Mouse (Mus musculus) hindbrain, embryonic 12.5 days (tissue): ENCODE measurements around the gene Grifin. TPM values are rescaled to one million over a fixed set of nuclear protein-coding genes. Genes with fewer than 3 reads are reported as not detected.
A peak's percentile ranks its signal among the peaks of the same experiment; 100 is the strongest.

ENCODE experiments used
- ATAC-seq: fragments of 200-750 bp; cut with Nextera tagmentation; 2 replicates; pipeline ENCODE4 v1.8.0; 2017; ENCODE audit warnings: moderate TSS enrichment; ENCODE audit not compliant: low FRiP score
- H3K27ac ChIP-seq: fragments of 300-500 bp; sonication (generic); 2 replicates; pipeline ENCODE4 v1.5.1; 2016; ENCODE audit warnings: mild to moderate bottlenecking
- H3K27me3 ChIP-seq: fragments of 300-500 bp; sonication (generic); 2 replicates; pipeline ENCODE4 v1.6.1; 2016; ENCODE audit warnings: mild to moderate bottlenecking
- H3K36me3 ChIP-seq: fragments of 300-500 bp; sonication (generic); 2 replicates; pipeline ENCODE4 v1.6.1; 2016; ENCODE audit warnings: mild to moderate bottlenecking
- H3K4me1 ChIP-seq: fragments of 300-500 bp; sonication (generic); 2 replicates; pipeline ENCODE4 v1.6.1; 2016
- H3K4me2 ChIP-seq: fragments of 300-500 bp; sonication (generic); replicated peaks from 2 replicates; pipeline ENCODE4 v1.6.1; 2016; ENCODE audit warnings: mild to moderate bottlenecking
- H3K4me3 ChIP-seq: fragments of 300-500 bp; sonication (generic); 2 replicates; pipeline ENCODE4 v1.5.1; 2016; ENCODE audit warnings: mild to moderate bottlenecking
- H3K9ac ChIP-seq: fragments of 300-500 bp; sonication (generic); 2 replicates; pipeline ENCODE4 v1.6.1; 2016; ENCODE audit warnings: mild to moderate bottlenecking, moderate library complexity
- H3K9me3 ChIP-seq: fragments of 300-500 bp; sonication (generic); replicated peaks from 2 replicates; pipeline ENCODE4 v1.6.1; 2016; ENCODE audit warnings: mild to moderate bottlenecking
- WGBS: fragments of 180-500 bp; shearing (Covaris S2); methylation state at CpG from one replicate; pipeline ENCODE4 v1.1.7; 2016; 5-methylcytosine and 5-hydroxymethylcytosine counted together
- polyA plus RNA-seq: library from polyadenylated mRNA; unstranded; fragments of >200 nt; fragmentation: Nextera tagmentation; extraction: Ambion mirVana; gene quantifications from 2 replicates; pipeline ENCODE4 v1.2.1, GENCODE M21; 2016

Gene Grifin
- polyA plus RNA-seq, 1 experiment from 2014 or later: not detected

DNA sequence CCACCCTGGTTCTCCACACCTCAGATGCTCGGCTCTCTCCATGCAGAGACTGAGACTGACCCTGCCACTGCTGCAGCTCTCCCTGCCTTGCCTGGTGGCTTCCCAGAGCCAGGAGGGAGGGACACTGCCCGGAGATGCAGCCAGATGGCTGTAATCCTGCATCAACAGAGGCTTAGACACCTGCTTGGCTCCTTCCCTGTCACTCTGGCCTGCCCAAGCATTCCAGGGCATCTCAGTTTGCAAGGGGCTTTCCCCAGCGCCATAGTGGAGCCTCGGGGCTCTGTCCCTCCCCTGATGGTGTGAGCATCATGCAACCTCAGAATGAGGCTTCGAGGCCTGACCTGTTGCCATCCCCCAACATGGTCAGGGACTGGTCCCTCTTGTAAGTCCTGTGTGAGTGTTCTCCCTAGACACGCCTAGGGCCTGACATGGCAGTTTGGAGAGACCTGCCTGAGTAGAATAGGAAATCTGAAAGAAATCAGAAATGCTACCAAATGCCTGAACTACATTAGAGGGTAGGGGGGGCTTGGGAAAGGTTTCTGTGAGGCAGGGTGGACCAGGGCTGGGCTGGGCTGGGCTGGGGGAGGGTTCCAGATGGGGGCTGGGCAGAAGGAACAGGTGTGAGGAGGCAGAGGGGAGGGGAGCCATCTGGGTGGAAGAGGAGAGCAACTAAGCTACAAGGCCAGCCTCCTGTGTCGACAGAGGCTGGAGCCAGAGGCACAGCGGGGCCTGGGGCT is 18.3 kb upstream of the Grifin start:
- peak; percentile 38 for ATAC-seq
- H3K27ac ChIP-seq: peak overlapping the region; percentile 86
- no peaks in the 10 kb centered on the region for H3K27me3 ChIP-seq
- WGBS: 16% methylated on average over 8 of the region's 8 CpGs
- no peaks in the 10 kb centered on the region for H3K36me3 ChIP-seq
- no peaks in the 10 kb centered on the region for H3K9me3 ChIP-seq
- H3K4me1 ChIP-seq: peaks cover 65% of the 10 kb centered on the region
- H3K4me2 ChIP-seq: 0 out of 2 replicates have a peak overlapping the region, but pooled peaks have one; percentile 19
- H3K9ac ChIP-seq: peak overlapping the region; percentile 5; the same call in 1 of the 2 replicates
- no peak overlapping the region for H3K4me3 ChIP-seq

DNA sequence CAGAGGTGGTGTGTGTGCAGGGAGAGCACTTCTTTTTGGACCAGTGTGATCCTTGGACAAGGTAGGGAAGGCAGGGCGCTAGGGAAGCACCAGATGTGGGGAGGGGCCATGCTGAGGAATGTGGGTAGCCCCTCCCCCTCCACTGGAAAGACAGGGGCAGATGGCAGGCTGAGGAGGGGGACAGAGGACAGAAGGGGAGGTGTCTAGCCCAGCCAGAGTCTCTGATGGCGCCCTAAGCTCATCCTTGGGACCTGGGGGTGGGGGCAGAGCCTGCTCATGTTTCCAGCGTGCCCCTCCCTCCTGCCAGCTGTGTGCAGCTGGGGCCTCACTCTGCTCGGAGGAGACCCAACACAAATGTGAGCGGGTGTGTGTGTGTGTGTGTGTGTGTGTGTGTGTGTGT is 16.7 kb upstream of the Grifin start:
- peaks cover 63% of the 10 kb centered on the region for H3K4me1 ChIP-seq
- H3K9me3 ChIP-seq: no peaks in the 10 kb centered on the region
- peak overlapping the region; percentile 40; the same call in 1 of the 2 replicates for H3K27ac ChIP-seq
- no peak for ATAC-seq
- WGBS: 3% methylated on average over 5 of the region's 5 CpGs
- H3K4me3 ChIP-seq: no peak overlapping the region
- no peak overlapping the region for H3K9ac ChIP-seq
- no peaks in the 10 kb centered on the region for H3K27me3 ChIP-seq
- H3K4me2 ChIP-seq: peak overlapping the region; percentile 18; the same call in 1 of the 2 replicates
- H3K36me3 ChIP-seq: no peaks in the 10 kb centered on the region

DNA sequence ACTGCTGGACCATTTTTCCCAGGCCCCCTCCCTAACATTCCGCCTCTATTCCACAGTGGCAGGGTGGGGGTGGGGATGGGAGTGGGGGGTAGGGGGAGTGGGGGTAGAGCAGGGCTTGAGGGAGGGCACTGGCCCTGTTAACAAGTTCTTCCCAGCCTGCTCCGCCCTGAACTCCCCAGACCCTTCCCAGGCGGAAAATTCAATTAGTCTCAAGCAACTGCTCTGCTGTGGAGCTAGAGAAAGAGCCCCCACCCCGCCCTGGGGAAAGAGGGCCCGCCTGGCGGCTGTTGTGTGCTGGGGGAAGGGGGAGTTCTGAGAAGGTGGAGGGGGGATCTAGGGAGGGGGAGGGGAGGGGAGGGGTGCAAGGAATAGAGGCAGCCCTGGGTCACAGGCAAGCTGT is 14.9 kb upstream of the Grifin start:
- peak; percentile 73 for ATAC-seq

DNA sequence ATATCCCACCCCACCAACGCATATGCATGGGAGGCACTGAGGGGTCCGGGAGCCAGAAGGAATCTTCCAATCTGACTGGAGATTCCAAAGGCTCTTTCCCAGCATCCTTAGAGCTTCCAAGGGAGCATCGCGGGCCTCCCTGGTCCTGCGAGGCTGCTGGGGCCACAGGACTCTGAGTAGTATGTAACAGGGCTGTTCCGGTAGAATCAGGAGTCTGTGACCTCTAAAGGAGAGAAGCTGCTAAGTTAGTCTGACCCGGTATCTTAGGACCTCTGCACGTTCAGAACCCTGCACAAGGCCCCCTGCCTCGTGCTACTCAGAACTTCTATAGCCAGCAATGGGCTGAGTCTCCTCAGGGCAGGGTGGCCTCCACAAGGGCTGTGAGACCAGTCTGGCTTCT is 14.3 kb upstream of the Grifin start:
- H3K9ac ChIP-seq: no peak overlapping the region
- 25% methylated on average over 9 of the region's 9 CpGs for WGBS
- ATAC-seq: no peak
- H3K27ac ChIP-seq: peak overlapping the region; percentile 55
- peak overlapping the region; percentile 4; the same call in 1 of the 2 replicates for H3K4me2 ChIP-seq
- H3K36me3 ChIP-seq: no peaks in the 10 kb centered on the region
- no peaks in the 10 kb centered on the region for H3K9me3 ChIP-seq
- peaks cover 53% of the 10 kb centered on the region for H3K4me1 ChIP-seq
- H3K4me3 ChIP-seq: no peak overlapping the region
- H3K27me3 ChIP-seq: no peaks in the 10 kb centered on the region

More for the DNA sequence above, 14.9 kb upstream of the Grifin start:
- H3K9me3 ChIP-seq: no peaks in the 10 kb centered on the region
- no peaks in the 10 kb centered on the region for H3K27me3 ChIP-seq
- H3K9ac ChIP-seq: no peak overlapping the region
- peaks cover 58% of the 10 kb centered on the region for H3K4me1 ChIP-seq
- peak overlapping the region; percentile 4; the same call in 1 of the 2 replicates for H3K4me2 ChIP-seq
- no peak overlapping the region for H3K4me3 ChIP-seq
- H3K36me3 ChIP-seq: no peaks in the 10 kb centered on the region
- 4% methylated on average over 6 of the region's 6 CpGs for WGBS
- H3K27ac ChIP-seq: peak overlapping the region; percentile 55

DNA sequence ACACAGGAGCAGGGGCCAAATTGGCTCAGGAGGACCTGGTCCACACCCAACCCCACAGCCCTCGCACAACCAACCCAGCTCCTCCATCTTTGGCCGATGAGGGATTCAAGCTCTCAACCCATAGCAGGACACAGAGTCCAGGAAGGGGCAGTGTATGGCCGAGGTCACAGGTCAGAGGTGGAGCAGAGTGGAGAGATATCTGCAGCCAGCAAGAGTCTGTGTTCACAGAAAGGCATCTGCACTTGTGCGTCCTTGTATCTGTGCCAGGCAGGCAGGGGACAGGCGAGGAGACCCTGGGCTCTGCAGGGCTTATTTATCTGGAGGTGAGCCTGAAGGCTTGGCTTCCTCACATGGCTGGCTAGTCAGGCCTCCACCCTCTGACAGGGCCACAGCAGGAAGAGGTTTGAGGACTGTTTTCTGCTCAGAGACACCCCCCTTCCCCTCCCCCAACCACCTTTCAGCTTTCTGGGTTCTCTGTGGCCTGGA is 10.6 kb upstream of the Grifin start:
- no peaks in the 10 kb centered on the region for H3K36me3 ChIP-seq
- no peak overlapping the region for H3K4me2 ChIP-seq
- no peak overlapping the region for H3K27ac ChIP-seq
- no peaks in the 10 kb centered on the region for H3K27me3 ChIP-seq
- H3K9me3 ChIP-seq: no peaks in the 10 kb centered on the region
- WGBS: 57% methylated on average over 5 of the region's 5 CpGs
- no peak overlapping the region for H3K9ac ChIP-seq
- peaks cover 26% of the 10 kb centered on the region for H3K4me1 ChIP-seq
- ATAC-seq: no peak
- H3K4me3 ChIP-seq: no peak overlapping the region

DNA sequence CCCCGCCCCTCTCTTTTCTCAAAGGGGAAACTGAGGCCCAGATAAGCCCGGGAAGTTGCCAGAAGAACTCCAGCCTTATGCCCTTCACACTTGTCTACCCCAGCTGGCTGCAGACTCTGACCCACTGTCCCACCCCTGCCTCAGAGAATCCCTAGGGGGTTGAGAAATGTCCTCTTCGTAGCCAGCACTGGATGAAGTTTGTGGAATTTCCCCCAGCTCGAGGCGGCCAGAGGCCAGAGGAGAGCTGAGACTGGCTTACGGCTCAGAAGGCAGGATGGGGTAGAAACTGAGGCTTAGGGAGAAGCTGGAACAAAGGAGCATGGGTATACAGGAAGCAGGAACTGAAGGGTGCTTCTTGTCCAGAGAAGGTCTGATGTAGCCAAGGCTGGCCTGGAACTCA is 7.7 kb upstream of the Grifin start:
- WGBS: 70% methylated on average over 6 of the region's 6 CpGs
- H3K4me2 ChIP-seq: no peak overlapping the region
- no peak overlapping the region for H3K9ac ChIP-seq
- no peak overlapping the region for H3K4me3 ChIP-seq
- H3K36me3 ChIP-seq: no peaks in the 10 kb centered on the region
- H3K27ac ChIP-seq: no peak overlapping the region
- H3K4me1 ChIP-seq: peaks cover 9% of the 10 kb centered on the region
- no peak for ATAC-seq
- no peaks in the 10 kb centered on the region for H3K27me3 ChIP-seq
- no peaks in the 10 kb centered on the region for H3K9me3 ChIP-seq

DNA sequence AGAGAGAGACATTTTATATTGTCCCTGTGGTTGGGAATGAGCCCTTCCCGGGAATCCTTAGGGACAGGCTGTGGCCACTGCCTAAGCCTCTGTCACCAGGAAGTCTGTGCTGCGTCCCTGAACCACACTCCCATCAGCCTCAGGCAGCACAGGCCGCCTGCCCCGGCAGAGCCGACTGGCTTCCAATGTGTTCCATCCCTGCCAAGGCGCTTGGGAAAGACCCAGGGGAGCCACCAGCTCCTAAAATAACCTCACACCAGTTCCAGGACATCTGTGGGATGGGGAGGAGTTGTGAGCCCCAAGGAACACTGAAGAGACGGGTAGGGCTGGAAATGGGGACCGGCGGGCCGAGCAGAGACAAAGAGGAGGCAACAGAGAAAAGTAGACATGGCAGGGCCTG is 6.8 kb upstream of the Grifin start:
- Histone ChIP-seq H3K4me3 (no peak overlapping the region), H3K27me3 (no peaks in the 10 kb centered on the region), H3K27ac (0 out of 2 replicates have a peak overlapping the region, but pooled peaks have one; percentile 4), H3K4me2 (no peak overlapping the region), H3K36me3 (no peaks in the 10 kb centered on the region), H3K9ac (no peak overlapping the region), H3K4me1 (peaks cover 13% of the 10 kb centered on the region), H3K9me3 (no peaks in the 10 kb centered on the region)
- ATAC-seq: no peak
- WGBS: 53% methylated on average over 10 of the region's 10 CpGs

DNA sequence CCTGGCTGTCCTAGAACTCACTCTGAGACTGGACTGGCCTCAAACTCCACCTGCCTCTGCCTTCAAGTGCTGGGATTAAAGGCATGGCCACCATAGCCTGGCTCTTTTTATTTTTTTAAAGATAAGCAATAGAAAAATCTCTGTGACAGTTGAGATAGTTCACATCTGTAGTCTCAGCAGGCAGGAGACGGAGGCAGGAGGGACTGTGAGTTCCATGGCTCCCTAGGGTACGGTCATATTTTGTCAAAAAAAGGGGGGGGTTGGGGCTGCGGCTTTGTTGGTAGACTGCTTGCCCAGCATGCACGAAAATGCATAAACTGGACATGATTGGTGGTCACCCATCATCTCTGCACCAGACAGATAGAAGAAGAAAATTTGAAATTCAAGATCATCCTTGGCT is 6.3 kb upstream of the Grifin start:
- 45% methylated on average over 4 of the region's 4 CpGs for WGBS
- Histone ChIP-seq H3K9ac (no peak overlapping the region), H3K36me3 (no peaks in the 10 kb centered on the region), H3K27me3 (no peaks in the 10 kb centered on the region), H3K4me3 (no peak overlapping the region), H3K4me2 (no peak overlapping the region), H3K4me1 (peaks cover 13% of the 10 kb centered on the region), H3K9me3 (no peaks in the 10 kb centered on the region), H3K27ac (no peak overlapping the region)
- ATAC-seq: no peak

DNA sequence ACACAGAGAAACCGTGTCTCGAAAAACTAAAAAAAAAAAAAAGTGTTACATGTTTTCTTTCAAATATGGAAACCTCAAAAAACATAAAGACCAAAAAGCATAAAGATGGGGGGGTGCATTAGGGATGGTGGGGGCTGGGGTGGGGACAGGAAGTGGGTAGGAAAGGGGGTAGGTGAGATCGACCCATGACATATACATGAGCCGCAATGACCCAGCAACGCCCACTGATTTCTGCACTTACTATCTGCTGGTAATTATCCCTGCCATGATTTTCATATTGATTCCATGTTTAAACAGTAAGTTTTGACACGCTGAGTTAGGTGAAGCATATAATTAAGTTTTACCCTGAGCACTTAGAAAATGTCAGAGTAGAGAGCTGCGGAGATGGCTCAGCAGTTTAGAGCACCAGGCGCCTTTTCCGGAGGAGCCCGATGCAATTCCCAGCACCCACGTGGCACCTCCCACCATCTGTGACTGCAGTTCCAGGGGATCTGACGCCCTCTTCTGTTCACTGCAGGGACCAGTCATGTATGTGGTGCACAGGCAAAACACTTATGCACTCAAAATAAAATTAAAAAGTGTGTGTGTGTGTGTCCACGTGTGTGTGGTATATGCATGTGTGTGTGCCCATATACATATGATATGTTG is 5.5 kb upstream of the Grifin start:
- Histone ChIP-seq H3K4me3 (no peak overlapping the region), H3K9ac (no peak overlapping the region), H3K27me3 (no peaks in the 10 kb centered on the region), H3K9me3 (no peaks in the 10 kb centered on the region), H3K36me3 (no peaks in the 10 kb centered on the region), H3K4me2 (no peak overlapping the region), H3K4me1 (peaks cover 21% of the 10 kb centered on the region), H3K27ac (no peak overlapping the region)
- WGBS: 93% methylated on average over 13 of the region's 13 CpGs
- no peak for ATAC-seq

DNA sequence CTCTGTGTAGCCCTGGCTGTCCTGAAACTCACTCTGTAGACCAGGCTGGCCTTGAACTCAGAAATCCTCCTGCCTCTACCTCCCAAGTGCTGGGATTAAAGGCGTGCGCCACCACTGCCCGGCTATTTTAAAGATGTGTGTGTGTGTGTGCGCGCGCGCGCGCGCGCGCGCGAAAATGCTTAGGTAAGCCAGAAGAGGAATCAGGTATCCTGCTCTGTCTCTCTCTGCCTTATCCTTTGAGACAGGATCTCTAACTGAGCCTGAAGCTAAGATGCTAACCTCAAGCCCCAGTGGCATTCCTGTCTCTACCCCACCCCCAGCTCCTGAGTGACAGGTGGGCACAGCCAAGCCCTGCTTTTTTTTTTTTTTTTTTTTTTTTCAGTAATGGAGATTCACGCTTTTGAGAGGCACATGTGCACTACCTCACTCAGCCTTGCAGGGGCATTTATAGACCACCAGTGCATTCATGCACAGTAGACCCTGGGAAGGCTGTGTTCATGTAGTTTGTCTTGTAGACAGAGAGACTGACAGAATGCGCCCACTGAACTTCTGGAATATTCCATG is 4.2 kb upstream of the Grifin start:
- Histone ChIP-seq H3K4me2 (no peak overlapping the region), H3K9me3 (no peaks in the 10 kb centered on the region), H3K4me3 (no peak overlapping the region), H3K36me3 (no peaks in the 10 kb centered on the region), H3K27me3 (0 out of 2 replicates have a peak, but pooled peaks cover 2% of the 10 kb centered on the region), H3K9ac (no peak overlapping the region), H3K27ac (no peak overlapping the region), H3K4me1 (peaks cover 26% of the 10 kb centered on the region)
- 89% methylated on average over 16 of the region's 16 CpGs for whole genome bisulfite sequencing
- ATAC-seq: no peak

DNA sequence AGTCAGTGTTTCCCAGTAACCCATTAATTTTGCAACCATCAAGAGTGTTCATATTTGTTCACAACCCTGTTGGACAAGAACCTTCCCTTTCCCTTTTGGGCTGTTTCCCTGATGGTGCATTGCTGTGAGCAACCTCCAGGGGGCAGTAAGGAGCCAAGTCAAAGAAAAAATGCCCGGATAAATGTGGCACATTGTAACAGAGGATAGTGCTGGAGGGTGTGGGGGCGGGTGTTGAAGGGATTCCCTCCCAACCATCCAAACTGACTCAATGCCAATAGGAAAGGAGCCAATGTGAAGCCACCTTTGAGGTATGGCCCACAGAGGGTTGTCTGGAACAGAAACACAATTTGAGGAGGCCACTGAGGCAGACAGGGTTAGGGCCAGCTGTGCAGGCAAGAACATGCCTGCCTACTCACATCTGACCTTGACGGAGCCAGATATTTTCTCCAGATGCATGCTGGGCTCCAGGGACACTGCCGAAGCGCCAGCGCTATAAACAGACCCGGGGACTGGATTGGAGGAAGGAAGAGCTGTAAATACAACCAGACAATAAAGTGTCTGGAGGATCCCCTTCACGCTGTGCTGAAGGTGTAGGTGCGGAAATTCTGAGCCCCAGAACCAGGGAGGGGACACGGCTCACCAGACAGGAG is 3.6 kb upstream of the Grifin start:
- H3K4me2 ChIP-seq: no peak overlapping the region
- no peak overlapping the region for H3K9ac ChIP-seq
- H3K4me1 ChIP-seq: peaks cover 26% of the 10 kb centered on the region
- ATAC-seq: 0 out of 2 replicates have a peak, but pooled peaks have one; percentile 17
- no peaks in the 10 kb centered on the region for H3K36me3 ChIP-seq
- H3K4me3 ChIP-seq: no peak overlapping the region
- peak overlapping the region; percentile 17; the same call in 1 of the 2 replicates for H3K27ac ChIP-seq
- no peaks in the 10 kb centered on the region for H3K9me3 ChIP-seq
- 0 out of 2 replicates have a peak, but pooled peaks cover 2% of the 10 kb centered on the region for H3K27me3 ChIP-seq
- WGBS: 52% methylated on average over 10 of the region's 10 CpGs

DNA sequence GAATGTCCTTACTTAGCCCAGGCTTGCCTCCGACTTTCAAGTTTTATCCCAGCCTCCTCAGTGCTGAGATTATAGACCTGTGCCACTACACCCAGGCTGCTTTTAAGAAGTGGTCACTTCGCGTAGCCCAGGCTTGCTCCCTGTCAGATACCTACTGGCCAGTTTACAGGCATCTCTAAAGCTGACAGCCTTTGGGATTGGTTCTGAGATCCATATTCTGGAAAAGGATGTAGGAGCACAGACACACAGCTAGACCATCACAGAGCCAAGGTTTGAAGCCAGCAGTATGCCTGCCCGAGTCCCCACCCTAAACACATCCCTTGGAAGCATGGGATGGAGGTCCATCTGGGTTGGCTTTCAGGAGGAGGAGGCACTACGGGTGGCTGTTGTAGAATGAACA is 2.9 kb upstream of the Grifin start:
- H3K36me3 ChIP-seq: no peaks in the 10 kb centered on the region
- H3K27me3 ChIP-seq: 0 out of 2 replicates have a peak, but pooled peaks cover 2% of the 10 kb centered on the region
- H3K4me3 ChIP-seq: no peak overlapping the region
- no peak overlapping the region for H3K27ac ChIP-seq
- no peak for ATAC-seq
- peaks cover 26% of the 10 kb centered on the region for H3K4me1 ChIP-seq
- 87% methylated on average over 5 of the region's 5 CpGs for WGBS
- no peak overlapping the region for H3K9ac ChIP-seq
- H3K4me2 ChIP-seq: no peak overlapping the region
- H3K9me3 ChIP-seq: no peaks in the 10 kb centered on the region
